Mouse (Mus musculus): Measurements from ENCODE around the gene Ppp2r5b. TPM values are rescaled to one million over a fixed set of nuclear protein-coding genes. Genes with fewer than 3 reads are reported as not detected.

Gene Ppp2r5b
- polyA plus RNA-seq (2014; fragmentation: Illumina TruSeq; extraction: RNeasy Lipid Tissue Mini Kit (QIAGEN cat#74804); ENCODE audit: low read depth, low replicate concordance) = 33.6 TPM

GRCm38 (mm10) chr19:6235084-6236052, at the start of gene Ppp2r5b:
TSS of gene Ppp2r5b (minus strand) at chr19:6235872.

GRCm38 (mm10) chr19:6276426-6277421, 41.1 kb upstream of the Ppp2r5b start, which contains the start of gene Ehd1:
TSS of gene Ehd1 (plus strand) at chr19:6276725.

GRCm38 (mm10) chr19:6241274-6242107, 5.8 kb upstream of the Ppp2r5b start, which contains the start of gene Atg2a:
TSS of gene Atg2a (plus strand) at chr19:6241668.

GRCm38 (mm10) chr19:6226135-6226534, 9.5 kb downstream of the Ppp2r5b start, which contains the start of gene Gpha2:
TSS of gene Gpha2 (plus strand) at chr19:6226380.

GRCm38 (mm10) chr19:6184131-6184530, 51.5 kb downstream of the Ppp2r5b start, which contains the start of gene Majin:
TSS of gene Majin (plus strand) at chr19:6184388.

Other genes starting within 250 kb of the Ppp2r5b start
- not detected for gene Slc22a20, start 249.7 kb downstream of the Ppp2r5b start, polyA plus RNA-seq (2014; fragmentation: Illumina TruSeq; extraction: RNeasy Lipid Tissue Mini Kit (QIAGEN cat#74804); ENCODE audit: low read depth, low replicate concordance)
- 16.4 TPM for gene Capn1, start 220.0 kb downstream of the Ppp2r5b start, polyA plus RNA-seq (2014; fragmentation: Illumina TruSeq; extraction: RNeasy Lipid Tissue Mini Kit (QIAGEN cat#74804); ENCODE audit: low read depth, low replicate concordance)
- gene Syvn1, start 189.3 kb downstream of the Ppp2r5b start, polyA plus RNA-seq (2014; fragmentation: Illumina TruSeq; extraction: RNeasy Lipid Tissue Mini Kit (QIAGEN cat#74804); ENCODE audit: low read depth, low replicate concordance) = 20.9 TPM
- 46.2 TPM for gene Mrpl49, start 178.1 kb downstream of the Ppp2r5b start, polyA plus RNA-seq (2014; fragmentation: Illumina TruSeq; extraction: RNeasy Lipid Tissue Mini Kit (QIAGEN cat#74804); ENCODE audit: low read depth, low replicate concordance)
- 507 TPM for gene Fau, start 178.0 kb downstream of the Ppp2r5b start, polyA plus RNA-seq (2014; fragmentation: Illumina TruSeq; extraction: RNeasy Lipid Tissue Mini Kit (QIAGEN cat#74804); ENCODE audit: low read depth, low replicate concordance)
- 8.5 TPM for gene Znhit2, start 174.7 kb downstream of the Ppp2r5b start, polyA plus RNA-seq (2014; fragmentation: Illumina TruSeq; extraction: RNeasy Lipid Tissue Mini Kit (QIAGEN cat#74804); ENCODE audit: low read depth, low replicate concordance)
- gene Tm7sf2, start 167.5 kb downstream of the Ppp2r5b start, polyA plus RNA-seq (2014; fragmentation: Illumina TruSeq; extraction: RNeasy Lipid Tissue Mini Kit (QIAGEN cat#74804); ENCODE audit: low read depth, low replicate concordance) = 6.3 TPM
- gene Vps51, start 158.6 kb downstream of the Ppp2r5b start, polyA plus RNA-seq (2014; fragmentation: Illumina TruSeq; extraction: RNeasy Lipid Tissue Mini Kit (QIAGEN cat#74804); ENCODE audit: low read depth, low replicate concordance) = 20.9 TPM
- gene Tmem262, start 155.8 kb downstream of the Ppp2r5b start, polyA plus RNA-seq (2014; fragmentation: Illumina TruSeq; extraction: RNeasy Lipid Tissue Mini Kit (QIAGEN cat#74804); ENCODE audit: low read depth, low replicate concordance) = not detected
- gene Gm28374, start 153.6 kb downstream of the Ppp2r5b start, polyA plus RNA-seq (2014; fragmentation: Illumina TruSeq; extraction: RNeasy Lipid Tissue Mini Kit (QIAGEN cat#74804); ENCODE audit: low read depth, low replicate concordance) = not detected
- gene Zfpl1, start 150.9 kb downstream of the Ppp2r5b start, polyA plus RNA-seq (2014; fragmentation: Illumina TruSeq; extraction: RNeasy Lipid Tissue Mini Kit (QIAGEN cat#74804); ENCODE audit: low read depth, low replicate concordance) = 21.3 TPM
- gene Cdca5, start 150.9 kb downstream of the Ppp2r5b start, polyA plus RNA-seq (2014; fragmentation: Illumina TruSeq; extraction: RNeasy Lipid Tissue Mini Kit (QIAGEN cat#74804); ENCODE audit: low read depth, low replicate concordance) = not detected
- gene AC131692.1, start 141.5 kb downstream of the Ppp2r5b start, polyA plus RNA-seq (2014; fragmentation: Illumina TruSeq; extraction: RNeasy Lipid Tissue Mini Kit (QIAGEN cat#74804); ENCODE audit: low read depth, low replicate concordance) = not detected
- gene Naaladl1, start 130.1 kb downstream of the Ppp2r5b start, polyA plus RNA-seq (2014; fragmentation: Illumina TruSeq; extraction: RNeasy Lipid Tissue Mini Kit (QIAGEN cat#74804); ENCODE audit: low read depth, low replicate concordance) = not detected
- gene Sac3d1, start 117.2 kb downstream of the Ppp2r5b start, polyA plus RNA-seq (2014; fragmentation: Illumina TruSeq; extraction: RNeasy Lipid Tissue Mini Kit (QIAGEN cat#74804); ENCODE audit: low read depth, low replicate concordance) = 10.2 TPM
- 20.5 TPM for gene Snx15, start 107.6 kb downstream of the Ppp2r5b start, polyA plus RNA-seq (2014; fragmentation: Illumina TruSeq; extraction: RNeasy Lipid Tissue Mini Kit (QIAGEN cat#74804); ENCODE audit: low read depth, low replicate concordance)
- gene Batf2, start 94.9 kb downstream of the Ppp2r5b start, polyA plus RNA-seq (2014; fragmentation: Illumina TruSeq; extraction: RNeasy Lipid Tissue Mini Kit (QIAGEN cat#74804); ENCODE audit: low read depth, low replicate concordance) = 0.92 TPM
- 55.0 TPM for gene Arl2, start 94.3 kb downstream of the Ppp2r5b start, polyA plus RNA-seq (2014; fragmentation: Illumina TruSeq; extraction: RNeasy Lipid Tissue Mini Kit (QIAGEN cat#74804); ENCODE audit: low read depth, low replicate concordance)
- not detected for gene Majin, start 51.5 kb downstream of the Ppp2r5b start, polyA plus RNA-seq (2014; fragmentation: Illumina TruSeq; extraction: RNeasy Lipid Tissue Mini Kit (QIAGEN cat#74804); ENCODE audit: low read depth, low replicate concordance)
- not detected for gene Gpha2, start 9.5 kb downstream of the Ppp2r5b start, polyA plus RNA-seq (2014; fragmentation: Illumina TruSeq; extraction: RNeasy Lipid Tissue Mini Kit (QIAGEN cat#74804); ENCODE audit: low read depth, low replicate concordance)
- gene Atg2a, start 5.8 kb upstream of the Ppp2r5b start, polyA plus RNA-seq (2014; fragmentation: Illumina TruSeq; extraction: RNeasy Lipid Tissue Mini Kit (QIAGEN cat#74804); ENCODE audit: low read depth, low replicate concordance) = 15.8 TPM
- gene Ehd1, start 40.9 kb upstream of the Ppp2r5b start, polyA plus RNA-seq (2014; fragmentation: Illumina TruSeq; extraction: RNeasy Lipid Tissue Mini Kit (QIAGEN cat#74804); ENCODE audit: low read depth, low replicate concordance) = 57.4 TPM
- 12.6 TPM for gene Cdc42bpg, start 70.6 kb upstream of the Ppp2r5b start, polyA plus RNA-seq (2014; fragmentation: Illumina TruSeq; extraction: RNeasy Lipid Tissue Mini Kit (QIAGEN cat#74804); ENCODE audit: low read depth, low replicate concordance)
- 12.5 TPM for gene Men1, start 99.1 kb upstream of the Ppp2r5b start, polyA plus RNA-seq (2014; fragmentation: Illumina TruSeq; extraction: RNeasy Lipid Tissue Mini Kit (QIAGEN cat#74804); ENCODE audit: low read depth, low replicate concordance)
- gene Map4k2, start 105.3 kb upstream of the Ppp2r5b start, polyA plus RNA-seq (2014; fragmentation: Illumina TruSeq; extraction: RNeasy Lipid Tissue Mini Kit (QIAGEN cat#74804); ENCODE audit: low read depth, low replicate concordance) = 54.9 TPM
- gene Sf1, start 127.8 kb upstream of the Ppp2r5b start, polyA plus RNA-seq (2014; fragmentation: Illumina TruSeq; extraction: RNeasy Lipid Tissue Mini Kit (QIAGEN cat#74804); ENCODE audit: low read depth, low replicate concordance) = 122 TPM
- gene Pygm, start 148.5 kb upstream of the Ppp2r5b start, polyA plus RNA-seq (2014; fragmentation: Illumina TruSeq; extraction: RNeasy Lipid Tissue Mini Kit (QIAGEN cat#74804); ENCODE audit: low read depth, low replicate concordance) = 971 TPM
- gene Rasgrp2, start 163.5 kb upstream of the Ppp2r5b start, polyA plus RNA-seq (2014; fragmentation: Illumina TruSeq; extraction: RNeasy Lipid Tissue Mini Kit (QIAGEN cat#74804); ENCODE audit: low read depth, low replicate concordance) = 54.6 TPM
- 2.9 TPM for gene Nrxn2, start 182.9 kb upstream of the Ppp2r5b start, polyA plus RNA-seq (2014; fragmentation: Illumina TruSeq; extraction: RNeasy Lipid Tissue Mini Kit (QIAGEN cat#74804); ENCODE audit: low read depth, low replicate concordance)